Mouse (Mus musculus): Measurements from ENCODE around the gene Isl1.
A peak's percentile ranks its signal among the peaks of the same experiment; 100 is the strongest.

Gene Isl1

GRCm38 (mm10) chr13:116309584-116310462 lies at the start of gene Isl1:
Gene Isl1, minus strand, starts transcription at chr13:116309689.
- DNase-seq (ENCODE audit: low read depth): peak; percentile 4

DNA sequence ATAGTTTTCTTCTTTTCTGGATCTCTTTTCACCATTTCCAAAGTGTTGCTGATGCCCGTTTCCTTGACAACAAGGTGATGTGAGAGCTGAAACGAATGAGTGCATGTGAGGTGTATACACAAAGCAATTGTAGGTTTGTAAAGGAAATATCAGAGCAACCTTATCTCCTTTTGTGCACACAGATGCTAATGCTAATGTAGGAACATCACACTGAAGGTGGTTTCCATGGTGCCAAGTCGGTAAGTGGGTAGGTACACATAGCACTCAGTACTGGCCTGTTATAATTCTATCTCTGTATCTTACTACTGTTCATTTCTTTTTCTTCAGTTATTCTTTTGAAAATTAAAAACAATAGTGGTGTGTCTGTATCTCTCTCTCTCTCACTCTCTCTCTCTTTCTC lies 26.3 kb upstream of the Isl1 start:
- no peak for DNase-seq (ENCODE audit: low read depth)

GRCm38 (mm10) chr13:116313636-116314530 lies 4.4 kb upstream of the Isl1 start:
- no peak for DNase-seq (ENCODE audit: low read depth)

- no peak for DNase-seq (ENCODE audit: low read depth)
Observed at GRCm38 (mm10) chr13:116311871-116312720, 2.6 kb upstream of the Isl1 start.

GRCm38 (mm10) chr13:116311011-116311410 lies 1.5 kb upstream of the Isl1 start:
- no peak for DNase-seq (ENCODE audit: low read depth)

- DNase-seq (ENCODE audit: low read depth): no peak
Observed at GRCm38 (mm10) chr13:116310463-116310765, 925 bp upstream of the Isl1 start.

- no peak for DNase-seq (ENCODE audit: low read depth)
Observed at GRCm38 (mm10) chr13:116308933-116309583, 431 bp downstream of the Isl1 start.

DNA sequence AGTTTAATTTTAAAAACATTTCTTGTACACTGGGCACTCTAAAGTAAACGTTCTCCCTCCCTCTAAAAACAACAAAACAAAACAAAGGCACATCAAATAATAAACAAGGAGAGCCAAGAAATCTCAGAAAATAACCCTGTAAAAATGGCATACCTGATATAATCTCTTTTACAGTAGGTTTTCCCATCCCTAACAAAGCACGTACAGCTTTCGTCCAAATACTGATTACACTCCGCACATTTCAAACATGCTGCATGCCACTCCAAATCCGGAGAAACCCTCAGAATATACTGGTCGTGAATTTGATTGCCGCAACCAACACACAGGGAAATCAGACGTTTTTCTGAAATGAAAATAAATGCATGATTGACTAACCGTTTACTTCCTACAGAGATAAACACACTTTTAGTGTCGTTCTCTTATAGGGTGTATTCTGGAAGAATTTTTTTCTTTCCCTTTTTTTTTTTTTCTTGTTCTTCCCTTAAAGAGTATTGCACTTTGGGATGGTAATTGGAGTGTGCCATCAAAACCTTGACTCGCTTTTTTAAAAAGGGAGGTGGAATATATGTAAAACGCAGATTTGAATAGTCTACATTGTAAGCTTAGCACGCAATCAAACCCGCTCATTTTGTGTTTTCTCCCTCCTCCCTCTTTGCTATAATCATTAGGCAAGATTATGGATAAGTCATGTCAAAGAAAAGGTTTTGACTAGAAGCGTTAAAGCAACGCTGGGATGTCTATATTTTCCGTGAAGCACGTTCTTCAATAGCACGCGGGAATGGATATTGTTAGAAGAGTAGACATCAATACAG lies 1.2 kb downstream of the Isl1 start:
- no peak for DNase-seq (ENCODE audit: low read depth)

GRCm38 (mm10) chr13:116306591-116306990 lies 2.9 kb downstream of the Isl1 start:
- DNase-seq (ENCODE audit: low read depth): no peak

DNA sequence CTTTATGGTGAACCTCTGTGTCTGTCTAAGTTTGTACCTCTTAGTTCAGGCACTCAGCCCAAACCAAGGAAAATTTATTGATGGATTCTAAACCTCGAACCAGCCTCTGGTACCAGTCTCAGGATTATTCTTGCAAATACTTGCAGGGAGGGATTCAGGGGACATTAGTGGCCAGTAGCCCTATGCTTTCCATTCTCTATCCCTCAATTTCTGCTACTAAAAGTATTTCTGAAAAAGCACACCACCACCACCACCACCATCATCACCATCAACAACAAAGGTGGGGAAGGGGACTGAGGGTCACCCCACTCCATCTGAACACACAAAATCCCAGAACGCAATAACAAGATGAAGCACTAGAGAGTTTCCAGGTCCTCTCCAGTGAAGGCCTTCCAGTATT lies 3.8 kb downstream of the Isl1 start:
- DNase-seq (ENCODE audit: low read depth): no peak

DNA sequence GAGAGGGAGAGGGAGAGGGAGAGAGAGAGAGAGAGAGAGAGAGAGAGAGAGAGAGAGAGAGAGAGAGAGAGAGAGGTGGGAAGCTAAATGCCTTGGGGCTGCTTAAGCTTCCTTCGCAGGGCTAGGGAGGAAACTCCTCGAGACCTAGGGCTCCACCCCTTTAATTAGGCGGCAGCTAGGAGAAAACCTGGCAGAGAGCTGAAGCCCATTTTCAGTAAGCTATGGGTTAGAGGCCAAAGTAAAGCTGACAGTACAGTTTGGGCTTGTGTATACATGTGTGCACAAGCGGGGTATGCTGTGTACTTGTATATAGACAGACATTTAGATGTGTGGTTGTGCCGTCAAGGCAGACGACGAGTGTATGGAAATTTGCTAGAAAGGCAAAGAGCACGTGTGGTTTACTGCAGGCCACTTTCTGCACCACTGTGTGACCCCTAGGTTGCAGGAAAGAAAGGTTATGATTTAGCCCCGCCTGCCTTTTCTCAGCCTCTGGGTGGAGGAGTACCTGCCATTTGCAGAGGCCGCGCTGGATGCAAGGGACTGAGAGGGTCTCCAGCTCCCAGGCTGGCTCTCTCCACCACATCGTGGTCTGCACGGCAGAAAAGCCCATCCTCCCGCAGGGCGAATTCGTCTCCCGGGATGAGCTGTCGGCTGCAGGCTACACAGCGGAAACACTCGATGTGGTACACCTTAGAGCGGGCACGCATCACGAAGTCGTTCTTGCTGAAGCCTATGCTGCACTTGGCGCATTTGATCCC lies 4.6 kb downstream of the Isl1 start:
- DNase-seq (ENCODE audit: low read depth): no peak

DNA sequence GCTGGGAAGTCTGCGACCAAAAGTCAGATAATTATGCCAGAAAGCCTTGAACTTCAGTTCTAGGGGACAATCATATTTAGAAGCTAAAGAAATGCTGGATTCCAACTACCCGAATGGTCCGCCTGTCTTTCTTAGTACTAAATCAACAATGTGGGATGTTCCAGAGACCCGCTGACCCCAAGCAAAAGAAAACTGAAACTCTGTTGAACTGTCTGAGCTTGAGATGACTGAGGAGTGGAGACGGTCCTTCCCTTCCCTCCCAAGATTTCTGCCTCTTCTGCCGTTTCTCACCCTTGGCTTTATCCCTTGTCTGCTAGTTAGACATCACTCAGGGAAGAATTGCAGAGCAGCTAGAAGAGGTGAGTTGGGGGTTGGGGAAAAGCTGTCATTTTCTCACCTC lies 5.7 kb downstream of the Isl1 start:
- no peak for DNase-seq (ENCODE audit: low read depth)

GRCm38 (mm10) chr13:116302861-116303260 lies 6.6 kb downstream of the Isl1 start:
- DNase-seq (ENCODE audit: low read depth): no peak

DNA sequence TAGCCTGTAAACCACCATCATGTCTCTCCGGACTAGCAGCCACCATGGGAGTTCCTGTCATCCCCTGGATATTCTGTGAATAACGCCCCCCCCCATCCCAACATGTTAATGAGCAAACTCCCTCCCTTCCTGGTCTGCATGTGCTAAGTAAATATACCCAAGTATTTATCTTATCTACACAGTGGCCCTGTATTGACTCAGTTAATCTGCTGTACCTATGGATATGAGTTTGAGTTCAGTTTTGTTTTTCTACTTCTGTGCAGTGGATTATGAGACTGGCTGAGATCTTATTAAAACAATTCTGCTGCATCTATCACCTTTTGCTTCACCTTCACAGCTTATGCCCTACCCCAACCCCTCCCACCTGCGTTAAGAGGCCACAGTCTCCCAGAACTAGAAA lies 7.8 kb downstream of the Isl1 start:
- no peak for DNase-seq (ENCODE audit: low read depth)

- DNase-seq (ENCODE audit: low read depth): no peak
Observed at GRCm38 (mm10) chr13:116299241-116299640, 10.2 kb downstream of the Isl1 start.

- no peak for DNase-seq (ENCODE audit: low read depth)
Observed at GRCm38 (mm10) chr13:116298641-116299170, 10.8 kb downstream of the Isl1 start.

DNA sequence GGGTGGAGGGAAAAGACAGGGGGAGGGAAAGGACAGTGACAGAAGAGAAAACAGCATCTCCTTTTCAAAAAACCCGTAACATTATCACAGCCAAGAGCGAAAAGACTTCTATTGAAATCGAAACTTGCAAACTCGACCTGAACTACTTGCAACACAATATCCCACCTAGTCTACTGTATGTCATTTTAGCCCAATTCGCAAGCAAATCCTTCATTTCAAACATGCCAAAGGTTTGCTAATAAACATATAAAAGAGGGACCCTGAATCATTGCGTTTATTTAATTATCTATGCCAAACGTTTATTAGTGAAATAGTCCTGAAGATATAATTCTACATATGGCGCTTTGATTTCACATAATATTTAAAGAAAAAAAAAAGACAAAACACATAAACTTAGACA lies 11.5 kb downstream of the Isl1 start:
- DNase-seq (ENCODE audit: low read depth): no peak

DNA sequence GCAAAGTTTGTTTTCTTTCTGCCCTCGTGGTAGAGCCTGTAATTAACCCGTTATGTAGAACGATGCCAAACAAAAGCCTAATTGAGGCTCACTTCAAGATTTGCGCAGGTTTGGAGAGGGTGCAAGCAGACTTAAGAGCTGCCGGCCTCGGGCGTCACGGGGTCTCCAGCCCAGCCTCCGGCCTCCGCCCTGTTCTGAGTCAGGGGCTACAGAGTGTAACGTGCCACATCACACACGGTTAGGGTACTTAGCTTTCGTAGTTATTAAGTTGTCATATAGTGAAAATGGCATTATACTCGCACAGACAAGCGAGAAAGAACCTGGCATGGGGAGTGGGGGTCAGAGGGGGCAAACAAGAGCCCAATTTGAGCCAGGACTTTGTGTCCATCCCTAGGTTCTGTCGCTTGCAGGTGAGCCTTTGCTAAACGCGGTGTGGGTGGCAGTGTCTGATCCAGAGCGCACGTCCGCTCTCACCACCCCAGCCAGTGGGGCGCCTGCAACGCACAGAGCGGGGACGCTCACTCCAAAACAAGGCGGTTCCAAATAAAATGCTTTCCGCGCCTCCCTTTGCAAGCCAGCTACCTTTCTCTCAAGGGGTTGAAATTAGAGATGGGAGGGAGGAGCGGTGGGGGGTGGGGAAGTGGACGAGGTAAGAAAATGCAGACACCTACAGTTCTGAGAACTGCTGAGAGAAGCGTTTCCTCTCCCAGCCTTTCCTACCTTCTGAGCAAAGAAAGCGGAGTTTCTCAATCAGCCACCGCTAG lies 12.3 kb downstream of the Isl1 start:
- DNase-seq (ENCODE audit: low read depth): no peak

DNA sequence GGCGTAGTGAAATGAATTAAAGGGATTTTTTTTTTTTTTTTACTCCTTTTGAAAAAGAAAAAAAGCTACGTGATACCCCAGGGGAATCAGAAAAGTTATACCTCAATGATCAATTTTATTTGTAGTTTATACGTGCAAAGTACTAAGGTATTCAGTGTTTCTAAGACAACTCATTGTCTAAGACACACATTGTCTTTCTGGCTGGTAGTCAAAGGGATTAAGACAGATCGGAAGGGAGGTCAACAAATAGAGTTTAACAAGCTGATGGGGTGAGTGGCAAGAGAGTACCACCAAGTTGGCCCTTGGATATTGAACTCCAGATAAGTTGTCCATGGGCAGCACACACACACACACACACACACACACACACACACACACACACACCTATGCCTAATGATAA lies 14.1 kb downstream of the Isl1 start:
- no peak for DNase-seq (ENCODE audit: low read depth)
